Mouse (Mus musculus) left cerebral cortex, adult 2 months (tissue): ENCODE measurements around the gene Sec24a. TPM values are rescaled to one million over a fixed set of nuclear protein-coding genes. Genes with fewer than 3 reads are reported as not detected.
A peak's percentile ranks its signal among the peaks of the same experiment; 100 is the strongest.
"Not testable (repeated sequence)": the region's sequence is repeated elsewhere in the genome, so short reads cannot be mapped to it uniquely, and the experiment has no call there.

Experiments used
- DNase-seq, 2 experiments: peaks; one replicate each; pipeline ENCODE4 v3.0.0; 2021 to 2022; ENCODE audit warnings: low spot score in 2 of 2, mixed read lengths in 1 of 2; ENCODE audit errors: extremely low spot score in 1 of 2
- H3K27ac ChIP-seq: fragments of 200-600 bp; 2 replicates; pipeline ENCODE4 v1.8.1; 2022
- H3K4me3 ChIP-seq: fragments of 200-600 bp; 2 replicates; pipeline ENCODE4 v1.8.1; 2022
- CTCF ChIP-seq: fragments of 200-600 bp; IDR thresholded peaks from 2 replicates; pipeline ENCODE4 v1.8.1; 2022; ENCODE audit warnings: antibody characterized with exemption, mild to moderate bottlenecking, moderate library complexity
- intact Hi-C: fragments of 180-260 bp; cut with DNase I; formaldehyde crosslinking; loops from one replicate; pipeline ENCODE4 v1.15.1; 2025
- total RNA-seq, 2 experiments: library from RNA; stranded (reverse); gene quantifications; 2 replicates each; pipeline ENCODE4 v1.2.3; 2021

Sec24a gene
- total RNA-seq, 2 experiments from 2014 or later = 21.0 to 21.2 TPM

- Histone ChIP-seq H3K4me3 (no peak overlapping the region), H3K27ac (no peak overlapping the region)
- intact Hi-C loops = no loop called here
These were observed 88.0 kb downstream of the Sec24a start for GRCm38 (mm10) chr11:51675386-51675785.

GRCm38 (mm10) chr11:51673291-51673690 is 90.1 kb downstream of the Sec24a start:
- Histone ChIP-seq H3K4me3 (no peak overlapping the region), H3K27ac (no peak overlapping the region)
- intact Hi-C loops = no loop called here
- DNase-seq = no peak
- TF ChIP-seq CTCF = no peak

More at GRCm38 (mm10) chr11:51675386-51675785, 88.0 kb downstream of the Sec24a start:
- TF ChIP-seq CTCF = no peak
- DNase-seq = no peak

- intact Hi-C loops = no loop called here
- DNase-seq = no peak
- H3K27ac ChIP-seq = no peak overlapping the region
- TF ChIP-seq CTCF = no peak
- no peak overlapping the region for H3K4me3 ChIP-seq
These were observed 92.1 kb downstream of the Sec24a start for GRCm38 (mm10) chr11:51671376-51671775.

GRCm38 (mm10) chr11:51670846-51671245 is 92.6 kb downstream of the Sec24a start:
- no peak for TF ChIP-seq CTCF
- intact Hi-C loops = no loop called here
- Histone ChIP-seq H3K27ac (no peak overlapping the region), H3K4me3 (no peak overlapping the region)
- DNase-seq = no peak

GRCm38 (mm10) chr11:51664747-51665146 is 98.7 kb downstream of the Sec24a start:
- DNase-seq, intact Hi-C loops, H3K27ac ChIP-seq, H3K4me3 ChIP-seq: not testable (repeated sequence)

GRCm38 (mm10) chr11:51662632-51663031 is 100.8 kb downstream of the Sec24a start:
- Histone ChIP-seq H3K4me3 (no peak overlapping the region), H3K27ac (no peak overlapping the region)
- no peak for DNase-seq
- intact Hi-C loops = no loop called here
- no peak for TF ChIP-seq CTCF

- H3K27ac ChIP-seq = no peak overlapping the region
- H3K4me3 ChIP-seq = no peak overlapping the region
- no peak for TF ChIP-seq CTCF
- intact Hi-C loops = no loop called here
- DNase-seq = no peak
These were observed 101.5 kb downstream of the Sec24a start for GRCm38 (mm10) chr11:51661867-51662365.

GRCm38 (mm10) chr11:51658705-51659104 is 104.7 kb downstream of the Sec24a start:
- TF ChIP-seq CTCF = no peak
- no peak for DNase-seq
- no peak overlapping the region for H3K4me3 ChIP-seq
- H3K27ac ChIP-seq = peak overlapping the region; percentile 13; the same call in 1 of the 2 replicates
- intact Hi-C loops = no loop called here

- no peak for TF ChIP-seq CTCF
- no peak overlapping the region for H3K4me3 ChIP-seq
- no peak for DNase-seq
- intact Hi-C loops = no loop called here
- H3K27ac ChIP-seq = peak overlapping the region; percentile 13; the same call in 1 of the 2 replicates
These were observed 105.1 kb downstream of the Sec24a start for GRCm38 (mm10) chr11:51658291-51658690.

- no peak overlapping the region for H3K27ac ChIP-seq
- intact Hi-C loops = no loop called here
- no peak for TF ChIP-seq CTCF
- peak in 1 of 2 experiments; percentile 5 for DNase-seq
- H3K4me3 ChIP-seq = no peak overlapping the region
These were observed 106.5 kb downstream of the Sec24a start for GRCm38 (mm10) chr11:51656798-51657521.

DNA sequence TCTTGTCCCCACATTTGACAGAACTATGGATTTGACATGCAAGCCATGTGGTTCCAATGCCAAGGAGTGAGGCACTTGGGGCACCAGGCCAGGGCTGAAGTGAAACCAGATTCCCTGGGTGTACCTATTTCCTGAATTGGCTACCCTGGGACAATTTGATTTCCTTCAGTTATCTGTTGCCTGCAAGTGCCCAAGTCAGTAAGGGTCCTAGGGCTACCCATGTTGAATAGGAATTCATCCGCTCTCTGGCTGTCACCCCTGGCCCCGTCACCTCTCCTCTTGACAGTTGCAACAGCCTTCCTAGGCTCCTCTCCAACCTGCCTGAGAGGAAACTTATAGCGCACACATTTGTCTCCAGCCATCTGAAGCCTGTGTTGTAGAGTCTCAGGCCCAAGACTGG is 108.5 kb downstream of the Sec24a start:
- intact Hi-C loops = loop anchor here (5.0 kb wide), 1 partner anchor 38 kb away; the partner anchor contains the start of gene Nhp2

GRCm38 (mm10) chr11:51653736-51654135 is 109.7 kb downstream of the Sec24a start:
- intact Hi-C loops = loop anchor here (5.0 kb wide), 1 partner anchor 36 kb away; the partner anchor contains the start of gene Nhp2
- no peak overlapping the region for H3K4me3 ChIP-seq
- no peak for DNase-seq
- H3K27ac ChIP-seq = no peak overlapping the region
- TF ChIP-seq CTCF = no peak

More for the DNA sequence above, 108.5 kb downstream of the Sec24a start:
- Histone ChIP-seq H3K4me3 (no peak overlapping the region), H3K27ac (no peak overlapping the region)
- DNase-seq = no peak
- no peak for TF ChIP-seq CTCF

DNA sequence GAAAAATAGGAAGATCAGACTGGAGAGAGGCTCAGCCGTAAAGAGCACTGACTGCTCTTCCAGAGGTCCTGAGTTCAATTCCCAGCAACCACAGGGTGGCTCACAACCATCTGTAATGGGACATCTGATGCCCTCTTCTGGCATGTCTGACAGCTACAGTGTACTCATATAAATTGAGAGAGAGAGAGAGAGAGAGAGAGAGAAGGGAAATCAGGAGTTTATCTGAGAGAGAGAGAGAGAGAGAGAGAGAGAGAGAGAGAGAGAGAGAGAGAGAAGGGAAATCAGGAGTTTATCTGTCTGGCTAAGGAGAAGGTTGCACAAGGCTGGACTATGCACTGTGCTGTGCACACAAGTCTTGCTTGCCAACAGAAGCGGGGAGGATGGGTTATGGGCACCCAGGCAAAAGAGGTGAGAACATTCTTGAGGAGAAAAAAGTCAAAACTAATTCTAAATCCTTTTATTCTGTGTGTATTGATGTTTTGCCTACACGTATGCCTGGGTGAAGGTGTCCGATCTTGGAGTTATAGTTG is 110.5 kb downstream of the Sec24a start:
- H3K4me3 ChIP-seq = no peak overlapping the region
- TF ChIP-seq CTCF = no peak
- intact Hi-C loops = loop anchor here (5.0 kb wide), 1 partner anchor 36 kb away; the partner anchor contains the start of gene Nhp2
- no peak overlapping the region for H3K27ac ChIP-seq
- no peak for DNase-seq
